Mouse (Mus musculus) cerebellum, adult 9-10 months (tissue): ENCODE measurements at regions not wholly inside any gene's neighbourhood (a gene's known extent, or its start where the extent isn't known, plus 50 kb on each side); places are given as distances from the start of the nearest gene placed in this dataset.

Experiments used
- DNase-seq: peaks from one replicate; pipeline ENCODE4 v3.0.0; 2022

DNA sequence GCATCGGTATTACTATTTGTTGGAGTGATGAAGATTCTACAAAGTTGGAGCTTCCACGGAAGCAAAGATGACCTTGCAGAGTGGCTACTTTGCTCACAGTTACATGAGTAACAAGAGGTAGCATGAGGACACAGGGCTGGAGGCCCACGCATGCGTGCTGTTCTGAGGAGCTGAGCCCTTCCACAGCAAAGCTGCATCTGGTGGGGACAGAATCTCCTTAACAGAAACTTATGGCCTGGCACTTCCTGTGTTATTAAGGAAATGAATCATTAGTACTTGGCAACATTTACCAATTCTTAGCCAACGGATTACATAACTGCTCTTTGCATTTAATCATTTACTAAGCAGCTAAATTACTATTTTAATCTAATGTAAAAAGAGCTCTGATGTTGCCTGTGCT is 160.8 kb upstream of the Apob start:
- no peak for DNase-seq

DNA sequence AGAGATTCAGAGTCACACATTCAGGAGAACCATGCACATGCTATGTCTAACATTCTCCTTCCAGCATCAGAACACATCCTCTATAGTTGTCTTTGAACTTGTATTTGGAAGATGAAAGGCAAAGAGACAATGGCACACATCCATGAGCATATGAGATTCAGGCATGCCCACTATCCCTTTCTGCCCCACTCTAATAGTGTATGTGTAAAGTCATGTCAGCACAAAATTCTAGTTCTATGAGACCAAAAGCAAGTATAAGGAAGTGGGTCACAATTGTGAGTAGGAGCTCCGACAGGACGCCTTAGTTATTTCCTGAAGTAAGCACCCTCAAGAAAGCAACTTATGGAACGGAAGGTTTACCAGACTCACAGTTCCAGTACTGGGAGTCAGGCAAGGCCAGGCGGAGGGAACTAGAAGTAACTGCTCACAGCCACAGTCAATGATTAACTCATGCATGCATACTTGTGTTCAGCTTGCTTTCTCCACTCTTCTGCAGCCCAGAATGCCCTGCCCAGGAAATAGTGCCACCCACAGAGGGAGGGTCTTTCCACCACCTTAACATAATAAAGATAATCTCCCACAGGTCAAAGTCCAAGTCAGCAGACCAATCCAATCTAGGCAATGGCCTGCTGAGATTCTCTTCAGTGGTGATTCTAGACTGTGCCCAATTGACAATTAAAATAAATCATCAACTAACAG is 157.3 kb upstream of the Apob start:
- DNase-seq, result no peak

DNA sequence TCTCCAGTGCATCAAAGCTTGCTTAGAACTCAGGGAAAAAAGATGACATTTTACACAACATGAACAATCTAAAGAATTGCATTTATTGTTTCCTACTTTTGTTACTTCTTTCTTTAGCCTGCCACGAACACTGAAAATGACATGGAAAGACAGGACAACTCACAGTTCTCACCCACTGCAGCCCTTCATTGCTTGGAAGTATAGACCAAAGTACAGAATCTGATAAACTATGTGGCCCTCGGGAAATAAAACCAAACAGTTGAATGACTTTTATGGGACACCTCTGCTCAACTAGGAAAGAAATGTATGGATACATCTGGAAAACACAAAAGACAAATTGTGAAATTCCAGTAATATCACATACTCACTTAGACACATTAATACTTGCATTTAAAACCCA is 156.7 kb upstream of the Apob start:
- no peak for DNase-seq

DNA sequence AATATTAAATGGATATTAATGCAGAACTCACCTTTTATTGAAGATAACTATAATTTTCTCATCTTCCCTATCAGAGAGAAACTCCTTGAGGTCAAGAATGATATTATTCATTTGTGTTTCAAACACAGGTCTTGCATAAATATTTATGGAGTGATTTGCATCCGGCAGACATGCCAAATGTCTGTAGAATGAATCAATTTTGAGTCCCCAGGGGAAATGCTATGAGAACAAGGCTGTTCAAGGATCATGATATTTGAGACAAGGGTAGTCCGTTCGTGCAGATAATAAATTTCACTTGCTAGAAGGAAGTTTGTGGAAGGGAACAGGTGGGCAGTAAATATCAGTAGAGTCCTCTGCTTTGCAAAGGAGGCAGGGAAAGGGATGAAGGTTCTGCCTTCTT is 141.7 kb upstream of the Apob start:
- no peak for DNase-seq

DNA sequence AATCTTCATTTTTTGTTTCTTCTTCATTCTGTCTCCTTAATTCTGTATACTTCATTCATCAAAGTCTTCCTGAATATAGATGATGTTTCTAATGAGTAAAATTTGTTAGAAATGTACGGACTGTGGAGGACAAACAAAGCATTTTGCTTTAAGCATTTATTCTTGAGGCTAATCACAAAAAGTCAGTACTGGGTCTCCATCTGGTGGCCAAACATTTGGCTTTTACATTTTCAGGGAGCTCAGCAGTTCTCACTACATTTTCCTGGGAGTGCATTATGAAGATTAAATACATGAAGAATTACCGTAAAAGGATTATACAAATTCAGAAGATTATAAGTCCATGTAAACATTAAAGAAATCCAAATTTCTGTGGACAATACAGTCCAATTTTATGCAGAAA is 123.6 kb upstream of the Apob start:
- no peak for DNase-seq

DNA sequence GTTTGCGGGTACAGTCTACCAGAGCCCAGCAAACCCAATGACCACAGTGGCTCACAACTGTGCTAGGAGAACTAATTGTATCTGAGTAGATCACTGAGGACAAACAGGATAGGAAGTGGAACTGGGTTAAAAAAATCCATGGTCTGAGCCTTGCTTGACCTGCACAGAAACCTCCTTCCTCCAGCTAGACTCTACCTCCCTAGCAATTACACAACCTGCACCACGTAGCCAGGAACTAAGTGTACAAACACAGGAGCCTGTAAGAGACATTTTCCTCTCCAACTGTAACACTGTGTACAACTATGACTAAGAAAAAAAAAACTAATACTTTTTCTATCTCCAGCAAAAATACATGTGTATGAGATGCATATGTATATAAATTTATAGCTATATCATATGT is 121.8 kb upstream of the Apob start:
- DNase-seq, result no peak

DNA sequence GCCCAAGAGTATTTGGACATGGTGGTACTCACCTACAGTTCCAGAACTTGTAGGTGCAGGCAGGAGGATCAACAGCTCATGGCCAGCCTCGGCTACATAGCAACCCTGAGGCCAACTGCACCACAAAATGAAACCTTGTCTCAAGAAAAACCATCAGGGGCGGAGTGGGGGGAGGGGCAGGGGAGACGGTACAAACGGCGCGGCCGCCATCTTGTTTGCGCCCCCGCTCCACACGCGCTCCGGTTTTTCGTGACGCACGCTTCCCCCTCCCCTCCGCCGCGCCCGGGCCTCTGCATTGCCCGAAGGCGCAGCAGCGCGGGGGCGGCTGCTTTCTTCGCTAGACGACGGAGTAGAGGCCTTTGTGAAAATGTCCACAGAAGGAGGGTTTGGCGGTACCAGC is 117.9 kb upstream of the Apob start:
- no peak for DNase-seq

DNA sequence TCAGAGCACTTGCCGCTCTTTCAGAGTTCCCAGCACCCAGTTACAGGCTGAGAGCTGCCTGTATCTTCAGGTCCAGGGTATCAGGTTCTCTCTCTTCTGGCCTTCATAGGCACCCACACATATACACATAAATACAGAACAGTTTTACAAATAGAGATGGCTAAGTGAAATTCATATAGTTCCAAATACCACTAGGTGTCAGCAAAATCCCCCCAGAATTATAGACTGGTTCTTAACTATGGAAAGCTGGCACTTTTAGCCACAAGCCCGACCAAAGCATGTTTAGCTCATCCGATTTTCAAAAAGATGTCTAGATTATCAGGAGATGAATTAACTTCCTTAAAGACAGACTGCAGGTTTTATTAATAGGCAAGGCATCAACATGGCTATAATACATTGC is 107.4 kb upstream of the Apob start:
- peak; percentile 1 for DNase-seq

DNA sequence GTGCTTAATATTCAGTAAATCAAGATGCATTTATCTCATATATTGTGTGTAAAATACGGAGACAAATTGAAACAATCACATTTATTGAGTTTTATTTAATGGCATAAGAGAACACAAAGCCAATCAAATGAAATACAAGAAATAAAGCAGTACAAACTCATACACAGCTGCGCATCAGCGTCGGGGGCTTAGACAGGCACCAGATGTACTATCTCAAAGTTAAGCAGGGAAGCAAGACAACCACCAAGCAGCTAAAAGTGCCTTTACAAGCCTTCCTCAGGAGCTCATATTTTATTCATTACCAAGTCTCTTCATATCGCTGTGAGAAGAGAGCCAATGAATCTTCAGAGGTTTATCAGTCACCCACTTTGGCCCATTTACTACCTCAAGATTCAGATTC is 107.0 kb upstream of the Apob start:
- no peak for DNase-seq

DNA sequence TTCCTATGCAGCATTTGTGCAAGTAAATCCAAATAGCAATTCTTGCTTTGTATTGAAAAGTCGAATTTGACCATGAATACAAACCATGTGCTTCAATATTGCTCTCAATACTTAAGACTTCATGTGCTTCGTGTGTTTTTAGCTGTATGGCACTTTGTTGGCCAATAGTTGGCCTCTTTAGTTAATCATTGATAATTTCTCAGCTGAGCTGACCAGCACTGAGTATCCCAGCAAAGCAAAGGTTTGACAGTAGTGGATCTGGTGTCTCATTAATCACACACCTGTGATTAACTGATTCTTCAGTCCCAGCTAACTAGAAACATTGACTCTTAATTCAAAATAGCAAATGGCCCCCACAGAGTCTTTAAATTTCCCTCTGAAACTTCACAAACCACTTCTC is 102.0 kb upstream of the Apob start:
- DNase-seq, result no peak

DNA sequence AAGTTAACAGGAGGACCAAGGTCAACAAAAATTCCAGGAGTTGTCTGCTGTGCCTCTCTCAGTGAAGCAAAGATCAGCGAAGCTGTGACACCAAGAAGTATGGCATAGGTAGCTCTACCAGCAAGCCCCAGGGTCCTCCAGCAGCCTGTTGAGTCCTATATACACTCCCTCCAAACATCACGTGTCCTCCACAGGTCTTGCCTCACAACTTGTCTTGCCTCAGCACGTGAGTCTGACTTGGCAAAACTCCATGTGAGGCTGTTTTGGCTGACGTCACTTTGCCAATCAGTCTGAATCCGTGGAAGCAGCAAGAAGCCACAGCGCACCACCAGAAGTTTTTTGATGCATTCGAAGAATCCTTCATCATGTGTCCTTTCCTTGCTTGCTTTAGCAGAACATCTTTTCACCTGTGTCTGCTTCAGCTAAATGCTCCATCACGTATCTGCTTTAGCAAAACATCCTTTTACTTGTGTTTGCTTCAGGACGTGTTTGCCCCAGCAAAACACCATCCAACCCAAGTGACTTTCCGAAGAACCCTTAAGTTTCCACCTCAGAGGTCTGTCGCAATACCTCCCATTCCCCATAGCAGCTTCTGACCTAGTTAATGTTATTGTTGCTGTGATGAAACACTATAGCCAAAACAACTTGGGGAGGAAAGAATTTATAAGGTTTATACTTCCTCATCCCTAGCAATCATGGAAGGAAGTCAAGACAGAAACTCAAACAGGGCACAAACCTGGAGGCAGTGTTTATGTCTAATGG is 101.0 kb upstream of the Apob start:
- DNase-seq, result no peak

DNA sequence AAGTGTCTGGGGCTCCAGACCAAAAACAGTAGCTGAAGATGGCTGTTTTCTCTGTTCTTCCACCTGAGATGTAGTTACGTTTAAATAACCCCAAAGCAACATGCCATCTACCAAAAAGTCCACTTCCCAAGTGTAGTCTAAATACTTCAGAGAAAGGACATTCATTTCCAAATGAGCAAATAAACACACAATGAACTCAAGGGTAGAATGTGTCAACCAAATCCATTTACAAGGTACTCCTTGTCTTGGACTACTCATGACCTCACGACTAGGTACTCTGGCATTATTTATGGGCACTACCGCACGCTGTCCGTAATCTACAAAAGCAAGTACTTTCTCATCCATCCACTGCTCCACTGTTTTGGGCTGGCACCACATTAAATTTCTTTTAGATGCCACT is 98.7 kb upstream of the Apob start:
- DNase-seq, result no peak

DNA sequence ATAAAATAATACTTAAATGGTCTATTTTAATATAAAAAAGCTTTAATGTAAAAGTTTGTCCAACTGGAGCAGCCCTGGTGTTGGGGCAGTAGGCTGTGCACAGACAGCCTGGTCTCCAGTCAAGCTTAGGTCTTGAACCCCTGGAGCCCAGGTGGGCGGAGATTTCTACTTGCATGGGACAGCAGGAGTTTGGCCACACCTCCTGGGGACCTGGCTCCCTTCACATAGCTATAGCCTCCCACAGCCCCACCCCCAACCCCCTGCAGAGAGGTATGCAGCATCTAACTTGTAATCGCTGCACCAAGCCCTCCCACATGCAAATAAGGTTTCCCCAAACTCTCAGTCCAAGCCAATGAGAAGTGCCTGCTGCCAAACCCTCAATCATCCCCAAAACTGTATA is 81.3 kb upstream of the Apob start:
- DNase-seq, result no peak

DNA sequence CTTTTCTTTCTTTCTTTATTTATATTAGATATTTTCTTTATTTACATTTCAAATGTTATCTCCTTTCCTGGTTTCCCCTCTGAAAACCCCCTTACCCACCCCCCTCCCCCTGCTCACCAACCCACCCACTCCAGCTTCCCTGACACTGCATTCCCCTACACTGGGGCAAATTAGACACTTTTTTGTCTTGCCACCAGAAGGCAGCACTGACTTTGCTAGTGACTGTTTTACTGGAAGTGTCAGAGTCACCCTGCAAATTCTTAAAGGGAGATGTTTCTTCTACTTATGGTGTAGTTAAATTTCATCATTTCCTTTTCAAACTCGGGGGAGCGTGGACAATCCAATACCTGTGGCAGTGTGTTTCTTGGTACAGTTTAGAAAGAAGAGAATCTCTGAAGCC is 72.1 kb upstream of the Apob start:
- no peak for DNase-seq

DNA sequence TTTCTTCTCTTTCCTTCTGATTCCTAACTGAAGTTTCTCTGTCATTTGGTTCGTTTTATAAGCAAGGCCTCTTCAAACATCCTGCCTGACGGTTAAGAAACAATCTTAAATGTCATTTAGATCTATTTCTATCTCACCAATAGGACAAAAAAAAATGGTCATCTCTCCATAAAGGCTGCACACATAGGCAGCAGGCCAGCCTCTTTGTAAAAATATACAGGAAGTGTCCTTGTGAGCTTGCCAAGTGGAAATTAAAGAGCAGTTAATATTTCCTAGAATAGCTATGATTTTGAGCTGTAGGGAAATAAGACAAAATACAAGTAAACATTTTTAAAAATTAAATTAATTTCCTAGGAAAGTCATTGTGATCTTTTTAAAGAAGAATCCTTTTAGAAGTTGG is 70.6 kb upstream of the Apob start:
- no peak for DNase-seq

DNA sequence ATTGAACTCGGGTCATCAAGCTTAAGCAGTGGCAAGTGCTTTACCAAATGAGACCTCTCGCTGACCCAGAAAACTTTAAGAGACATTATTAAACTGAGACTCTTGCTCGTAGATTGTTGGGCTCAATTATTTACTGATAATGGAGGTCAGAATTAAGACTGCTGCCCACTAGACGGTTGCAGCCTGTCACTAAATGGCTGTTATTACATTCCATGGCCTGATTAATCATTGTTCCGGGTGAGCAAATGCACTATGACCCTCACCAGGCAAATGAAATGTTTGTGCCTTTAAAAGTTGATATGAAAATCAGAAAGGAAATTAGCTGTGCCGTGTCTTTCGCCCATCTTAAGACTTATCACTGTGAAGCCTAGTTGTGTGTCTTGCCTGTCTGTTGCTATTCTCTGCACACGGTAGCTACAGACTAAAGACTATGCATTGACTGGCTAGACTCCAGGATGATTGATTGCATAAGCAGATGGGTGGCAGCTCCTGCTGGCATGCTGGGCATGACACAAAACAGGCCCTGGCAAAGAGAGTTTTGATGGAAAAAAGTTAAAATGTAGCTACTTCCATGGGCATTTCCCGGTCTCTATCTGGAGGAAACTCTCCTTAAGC is 67.6 kb upstream of the Apob start:
- DNase-seq, result no peak

DNA sequence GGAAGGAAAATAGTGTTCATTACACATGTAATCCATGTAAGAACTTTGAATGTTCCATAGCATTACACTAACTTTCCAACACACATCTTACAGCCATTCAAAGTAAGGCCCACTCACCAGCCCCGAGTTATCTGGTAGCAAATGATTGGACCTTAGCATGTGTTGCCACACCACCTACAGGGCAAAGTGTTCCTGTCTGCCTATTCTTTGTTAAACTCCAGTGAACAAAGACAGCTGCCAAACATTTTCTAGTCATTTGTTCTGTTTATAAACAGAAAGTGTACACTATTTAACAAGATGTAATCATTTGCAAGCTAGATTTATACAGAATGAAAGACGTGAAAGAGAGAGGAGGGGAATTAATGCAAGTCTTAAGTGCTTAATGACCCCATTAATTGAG is 66.9 kb upstream of the Apob start:
- no peak for DNase-seq

DNA sequence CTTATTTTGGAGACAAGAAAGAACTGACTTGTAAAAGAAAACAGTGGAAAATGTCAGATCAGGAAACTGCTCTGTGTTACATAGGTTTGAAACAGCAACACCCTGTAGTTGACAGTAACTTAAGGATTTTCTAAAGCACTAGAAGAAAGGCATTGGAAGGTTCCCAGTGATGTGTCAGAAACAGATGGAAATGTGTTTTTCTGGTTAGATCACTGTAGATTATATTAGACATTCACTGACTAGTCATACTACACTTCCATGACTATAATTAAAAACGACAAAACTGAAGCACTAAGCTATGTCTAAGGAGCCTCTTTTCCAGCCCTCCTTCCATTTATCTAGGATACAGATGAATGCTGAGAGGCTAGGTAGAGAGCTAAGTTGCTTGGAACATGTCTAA is 59.1 kb upstream of the Apob start:
- no peak for DNase-seq

DNA sequence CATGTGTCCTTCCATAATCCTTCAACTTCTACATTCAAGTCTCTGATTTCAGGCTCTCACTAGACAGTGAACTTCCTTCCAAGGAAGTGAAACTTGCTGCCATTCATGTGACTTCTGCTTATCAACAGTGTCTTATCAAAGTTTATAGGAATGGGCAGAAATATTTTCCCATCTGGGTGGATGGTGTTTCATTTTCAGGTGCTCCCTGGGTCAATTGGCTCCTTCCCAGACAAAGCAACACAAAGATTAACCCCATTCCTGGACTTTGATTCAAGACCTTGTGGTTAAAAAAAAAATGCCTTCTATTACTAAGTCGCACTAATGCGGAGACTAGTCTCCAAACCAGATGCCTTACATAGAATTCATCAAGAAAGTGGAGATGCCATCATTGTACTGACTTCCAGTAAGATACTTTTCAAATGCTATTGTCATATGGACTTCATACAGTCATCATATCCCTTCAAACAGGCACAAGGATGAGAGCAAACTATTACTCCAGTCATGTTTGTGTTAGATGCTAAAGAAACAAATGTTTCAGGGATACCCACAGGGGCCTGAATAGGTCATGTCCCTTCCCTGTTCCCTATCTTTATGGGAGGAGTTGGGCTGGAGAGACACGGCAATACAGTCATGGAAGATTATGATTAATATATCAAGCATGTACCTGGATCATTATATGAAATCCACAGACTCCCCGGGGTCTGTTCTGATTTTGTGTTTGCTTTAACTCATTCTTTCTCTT is 58.3 kb upstream of the Apob start:
- no peak for DNase-seq

DNA sequence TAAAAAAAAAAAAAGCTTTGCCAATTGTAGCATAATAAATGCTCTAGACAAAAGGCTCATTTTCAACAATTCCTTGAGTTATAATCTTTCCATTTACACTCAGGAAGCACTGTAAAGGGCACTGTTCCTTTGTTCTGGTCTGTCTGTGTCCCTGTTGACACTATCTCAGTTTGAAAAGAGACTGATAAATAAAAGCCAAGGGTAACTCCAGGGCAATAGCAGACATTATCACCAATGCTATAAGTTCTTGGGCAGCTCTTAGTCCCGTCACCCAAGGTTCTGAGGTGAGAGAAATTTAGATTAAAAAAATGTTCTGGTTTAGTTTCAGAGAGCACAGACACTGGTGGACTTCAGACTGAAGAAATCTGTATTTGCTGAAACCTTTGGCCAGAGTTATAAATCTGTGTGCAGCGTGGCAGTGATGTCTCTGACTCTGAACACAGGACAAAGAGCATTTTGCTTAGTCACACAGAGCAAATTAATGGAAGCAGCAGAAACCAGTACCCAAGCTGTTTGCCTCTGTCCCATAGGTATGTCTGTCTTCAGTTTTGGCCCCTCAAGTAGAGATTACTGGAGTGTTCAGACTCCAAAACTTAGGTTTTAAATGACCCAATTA is 57.6 kb upstream of the Apob start:
- no peak for DNase-seq

DNA sequence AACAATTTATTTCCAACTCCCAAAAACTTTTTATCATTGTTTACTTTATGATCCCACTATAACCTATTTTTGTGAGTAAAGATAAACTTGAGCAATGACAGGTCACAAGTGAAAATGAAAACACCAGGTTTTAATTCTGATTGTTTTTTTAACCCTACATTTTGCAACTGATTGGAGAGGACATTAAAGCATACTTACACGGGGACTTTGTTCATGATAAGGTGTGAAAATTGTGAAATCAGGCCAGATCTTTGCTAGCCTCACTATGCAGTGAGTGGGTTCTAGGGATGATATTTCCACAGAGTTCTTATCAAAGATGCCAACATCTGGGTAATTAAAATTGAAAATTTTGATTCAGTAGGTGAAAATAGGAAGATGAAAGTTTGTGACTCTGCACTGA is 56.6 kb upstream of the Apob start:
- DNase-seq, result no peak
